Mouse (Mus musculus): ENCODE data around the gene Fam221a. TPM values are rescaled to one million over a fixed set of nuclear protein-coding genes. Genes with fewer than 3 reads are reported as not detected.

The Fam221a gene
- polyA plus RNA-seq (2021; fragmentation: Nextera tagmentation): 1.5 TPM in 2 replicates
- long read RNA-seq, experiment 1, partial matches to known transcripts: 0 of 2 reads
- long read RNA-seq, experiment 1, other reads (novel, unspliced or antisense): 0 of 2 reads
- long read RNA-seq, experiment 2, transcript Fam221a-201 (7 exons, 2,730 nt): major isoform, 5 of 6 reads
- long read RNA-seq, experiment 2, partial matches to known transcripts: 0 of 6 reads
- long read RNA-seq, experiment 2, other reads (novel, unspliced or antisense): 1 of 6 reads

GRCm38 (mm10) chr6:49367159-49368054 is at the start of gene Fam221a:
Gene Fam221a (plus strand): TSS chr6:49367739.

GRCm38 (mm10) chr6:49318966-49319594 is 48.5 kb upstream of the Fam221a start, which contains the start of gene Ccdc126:
Gene Ccdc126 (plus strand): TSS chr6:49319274.

DNA sequence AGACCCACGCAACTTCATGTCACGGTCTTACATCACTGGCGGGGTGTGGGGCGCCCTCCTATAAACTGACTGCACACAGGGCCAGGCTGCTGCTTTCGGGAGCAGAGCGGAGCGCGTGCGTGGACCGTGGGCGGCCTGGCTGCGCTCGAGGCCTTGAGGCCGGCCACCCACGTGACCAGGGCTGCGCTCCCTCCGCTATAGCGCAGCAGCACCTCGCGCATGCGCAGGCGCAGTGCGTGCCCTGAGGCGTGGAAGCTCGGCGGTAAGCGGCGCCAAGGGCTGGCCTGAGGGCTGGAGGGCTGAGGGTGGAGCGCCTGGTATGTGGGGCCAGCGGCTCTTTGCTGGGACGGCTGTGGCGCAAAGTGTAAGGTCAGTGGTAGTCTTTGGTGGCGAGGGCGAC is 27.8 kb downstream of the Fam221a start, which contains the start of gene Stk31:
Stk31 (plus strand) TSS at position 289 of the 400 bp plus-strand sequence.

Other genes with a start within 250 kb of the Fam221a start
- gene Igf2bp3, start 152.8 kb upstream of the Fam221a start, polyA plus RNA-seq (2021; fragmentation: Nextera tagmentation): 2.8 and 4.8 TPM in 2 replicates
- gene Tra2a, start 103.7 kb upstream of the Fam221a start, polyA plus RNA-seq (2021; fragmentation: Nextera tagmentation): 16.5 and 18.8 TPM in 2 replicates
- 13.9 and 17.2 TPM in 2 replicates for gene Ccdc126, start 48.5 kb upstream of the Fam221a start, polyA plus RNA-seq (2021; fragmentation: Nextera tagmentation)
- 0.18 and 0.21 TPM in 2 replicates for gene Stk31, start 27.9 kb downstream of the Fam221a start, polyA plus RNA-seq (2021; fragmentation: Nextera tagmentation)